Mouse (Mus musculus): ENCODE measurements around the gene Pirb.
"Not testable (repeated sequence)": the region's sequence is repeated elsewhere in the genome, so short reads cannot be mapped to it uniquely, and the experiment has no call there.

Gene Pirb

DNA sequence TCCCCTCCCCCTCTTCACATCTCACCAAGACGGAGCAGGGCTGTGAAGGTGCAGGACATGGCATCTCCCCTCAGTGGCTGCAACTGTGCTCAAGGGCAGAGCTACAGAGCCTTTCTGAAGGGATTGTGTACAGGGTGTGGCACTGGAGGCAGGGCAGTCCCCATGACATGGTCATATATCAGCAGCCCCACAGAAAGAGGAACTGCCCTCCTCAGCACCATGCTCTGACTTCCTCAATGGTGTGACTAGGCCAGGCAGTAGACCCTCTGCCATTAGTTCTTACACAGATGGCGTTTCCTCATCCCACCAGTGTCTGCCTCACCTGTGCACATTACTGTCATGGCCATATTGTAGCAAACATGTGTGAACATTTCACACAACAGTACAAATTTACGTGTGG is at the start of gene Pirb:
Gene Pirb (minus strand): TSS at position 124 of the 400 bp plus-strand sequence.
- DNase-seq (ENCODE audit: low spot score) = not testable (repeated sequence)

DNA sequence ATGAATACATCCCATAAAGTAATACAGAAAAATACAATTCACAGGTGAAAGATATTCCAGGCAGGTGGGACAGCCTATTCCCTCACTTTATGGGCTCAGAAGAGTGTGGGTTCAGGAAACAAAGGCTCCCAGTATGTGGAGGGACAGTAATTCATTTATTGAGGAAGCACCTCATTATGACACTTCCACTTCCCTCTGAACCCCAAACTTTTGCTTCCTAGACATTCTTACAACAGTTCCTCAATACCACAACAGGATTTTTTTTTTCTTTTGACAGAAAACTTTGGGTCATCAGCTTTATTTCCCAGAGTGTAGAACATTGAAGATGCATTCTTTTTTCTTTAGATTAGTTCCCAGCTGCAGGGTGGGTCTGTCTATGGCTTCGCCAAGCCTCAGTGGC is 12.5 kb upstream of the Pirb start:
- not testable (repeated sequence) for DNase-seq (ENCODE audit: low spot score)

DNA sequence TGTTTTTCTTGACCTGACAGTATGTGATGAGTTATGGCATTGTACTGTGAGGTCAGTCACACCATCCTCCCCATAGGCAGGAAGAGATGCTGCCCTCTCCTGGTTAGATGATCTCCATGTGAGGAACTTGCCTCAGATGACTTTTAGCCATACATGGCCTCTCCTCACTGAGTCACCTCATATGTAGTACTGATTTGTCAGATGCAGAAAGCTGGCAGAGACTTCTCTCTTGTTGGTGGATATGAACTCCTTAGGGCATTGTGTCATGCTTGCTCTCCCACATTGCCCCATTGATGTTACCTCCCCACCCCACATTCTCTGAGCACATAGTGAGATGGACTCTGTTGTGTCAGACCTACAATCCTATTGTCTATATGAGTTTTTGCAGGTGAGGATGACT is 5.3 kb upstream of the Pirb start:
- not testable (repeated sequence) for DNase-seq (ENCODE audit: low spot score)

DNA sequence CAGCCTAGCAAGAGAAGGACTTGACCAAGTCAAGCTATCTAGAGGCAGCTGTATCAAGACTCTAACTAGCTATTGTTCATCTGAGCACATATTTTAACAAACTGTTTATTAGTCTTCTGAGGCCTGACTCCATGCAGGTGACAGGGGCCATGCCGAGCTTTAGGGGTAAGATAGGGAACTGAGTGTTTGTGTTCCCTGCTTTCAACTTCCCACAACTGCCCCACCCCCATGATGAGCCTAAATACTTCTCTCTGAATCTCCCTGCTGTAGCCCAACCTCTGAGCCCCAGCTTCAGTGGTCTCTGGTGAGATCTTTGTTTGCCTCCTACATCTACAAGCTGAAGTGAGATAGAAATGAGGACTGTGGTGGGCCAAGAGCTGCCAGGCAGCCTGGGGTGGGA is 4.9 kb downstream of the Pirb start:
- no peak for DNase-seq (ENCODE audit: low spot score)

DNA sequence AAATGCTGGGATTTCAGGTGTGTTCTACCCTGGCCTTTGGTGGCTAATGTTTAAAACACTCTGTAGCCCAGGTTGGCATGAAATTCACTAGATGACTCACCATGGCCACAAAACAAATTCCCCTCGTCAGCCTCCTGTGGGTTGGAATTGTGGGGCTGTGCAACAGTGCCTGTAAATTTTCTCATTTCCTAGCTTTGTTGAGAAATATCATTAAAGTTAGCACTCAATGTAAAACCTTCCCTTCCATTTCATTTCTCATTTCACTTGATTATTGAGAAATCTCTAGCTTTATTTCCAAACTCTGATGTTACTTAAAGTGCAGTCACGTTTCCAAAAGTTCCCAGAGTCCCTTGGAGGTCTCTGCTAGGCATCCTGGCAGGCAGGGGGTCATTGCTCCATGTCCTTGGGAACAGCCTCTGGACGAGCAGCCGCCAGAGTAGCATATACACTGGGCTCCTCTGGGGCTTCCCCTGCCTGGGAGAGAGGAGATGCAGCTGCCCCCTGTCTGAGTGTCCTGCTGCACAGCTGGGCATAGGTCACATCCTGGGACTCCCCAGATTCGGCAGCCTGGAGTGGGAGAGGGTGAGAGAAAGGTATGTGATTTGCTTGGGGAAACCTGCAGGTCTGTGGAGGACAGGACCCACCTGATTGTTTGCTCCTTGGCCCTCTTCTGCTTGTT is 7.8 kb downstream of the Pirb start:
- no peak for DNase-seq (ENCODE audit: low spot score)

DNA sequence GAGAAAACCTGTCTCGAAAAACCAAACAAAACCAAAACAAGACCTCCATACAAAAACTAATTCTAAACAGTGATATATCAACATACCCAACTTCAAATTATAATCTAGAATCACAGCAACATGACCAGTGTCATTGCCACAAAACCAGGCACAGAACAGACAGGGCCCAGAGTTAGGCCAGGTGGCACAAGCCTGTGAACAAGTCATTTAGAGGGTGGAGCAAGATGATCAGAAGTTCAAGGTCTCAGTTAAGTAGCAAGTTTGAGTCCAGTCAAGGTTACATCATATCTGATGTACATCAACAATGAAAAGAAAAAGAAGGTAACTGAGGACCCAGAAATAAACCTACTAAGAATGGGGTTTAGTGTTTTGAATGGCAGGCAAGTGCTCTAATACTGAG is 11.2 kb downstream of the Pirb start:
- peak; percentile 17 for DNase-seq (ENCODE audit: low spot score)

DNA sequence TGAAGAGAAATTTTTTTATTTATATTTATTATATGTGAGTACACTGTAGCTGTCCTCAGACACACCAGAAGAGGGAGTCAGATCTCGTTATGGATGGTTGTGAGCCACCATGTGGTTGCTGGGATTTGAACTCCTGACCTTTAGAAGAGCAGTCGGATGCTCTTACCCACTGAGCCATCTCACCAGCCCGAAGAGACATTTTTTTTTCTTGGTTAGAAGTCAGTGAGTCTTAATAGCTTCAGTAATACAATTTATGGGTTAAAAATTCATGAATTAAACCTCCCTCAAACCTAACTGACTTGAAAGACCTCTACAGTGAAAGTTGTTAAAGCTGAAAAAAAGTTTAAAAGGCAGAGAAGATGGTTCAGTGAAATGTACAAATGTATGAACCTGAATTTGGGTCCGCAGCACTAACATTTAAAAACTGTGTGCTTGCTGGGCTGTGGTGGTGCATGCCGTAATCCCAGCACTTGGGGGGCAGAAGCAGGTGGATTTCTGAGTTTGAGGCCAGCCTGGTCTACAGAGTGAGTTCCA is 11.7 kb downstream of the Pirb start:
- not testable (repeated sequence) for DNase-seq (ENCODE audit: low spot score)

DNA sequence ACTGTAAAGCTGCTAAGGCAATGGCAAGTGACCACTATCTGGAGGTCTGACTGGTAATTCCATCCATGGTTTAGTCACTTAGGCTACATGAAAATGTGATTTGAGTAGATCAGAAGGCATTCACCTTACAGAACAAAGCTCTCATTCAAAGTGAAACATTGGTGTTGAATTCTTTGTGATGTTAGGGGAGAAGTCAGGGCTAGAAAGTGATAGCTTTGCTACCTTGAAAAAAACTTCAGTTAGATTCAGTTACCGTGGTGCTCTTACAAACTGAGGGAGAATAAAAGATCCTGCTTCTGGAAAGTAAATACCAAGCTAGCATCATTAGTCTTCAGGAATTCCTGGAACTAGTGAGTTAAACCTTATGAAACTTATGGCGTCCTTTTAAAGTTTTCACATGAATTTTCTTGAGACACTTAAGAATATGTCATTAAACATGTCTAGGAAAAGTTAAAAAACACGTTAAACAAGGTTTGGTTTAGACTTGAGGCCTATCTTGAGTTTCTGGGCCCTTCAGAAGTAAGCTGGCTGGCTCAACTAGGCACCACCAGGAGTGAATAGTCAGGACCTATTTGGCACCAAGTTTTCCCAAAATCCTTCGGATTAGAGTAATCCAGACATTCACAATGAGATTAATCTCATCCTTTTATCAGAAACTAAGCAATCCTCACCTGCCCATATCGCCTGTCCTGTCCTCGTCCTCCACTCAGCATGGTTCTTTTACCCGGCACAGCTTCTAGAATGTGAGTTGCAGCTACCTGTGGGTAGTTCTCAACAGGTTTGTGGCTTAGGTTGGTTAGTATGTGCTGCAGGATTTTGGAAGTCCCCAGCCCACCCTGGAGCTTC is 12.4 kb downstream of the Pirb start:
- DNase-seq (ENCODE audit: low spot score) = peak; percentile 39

DNA sequence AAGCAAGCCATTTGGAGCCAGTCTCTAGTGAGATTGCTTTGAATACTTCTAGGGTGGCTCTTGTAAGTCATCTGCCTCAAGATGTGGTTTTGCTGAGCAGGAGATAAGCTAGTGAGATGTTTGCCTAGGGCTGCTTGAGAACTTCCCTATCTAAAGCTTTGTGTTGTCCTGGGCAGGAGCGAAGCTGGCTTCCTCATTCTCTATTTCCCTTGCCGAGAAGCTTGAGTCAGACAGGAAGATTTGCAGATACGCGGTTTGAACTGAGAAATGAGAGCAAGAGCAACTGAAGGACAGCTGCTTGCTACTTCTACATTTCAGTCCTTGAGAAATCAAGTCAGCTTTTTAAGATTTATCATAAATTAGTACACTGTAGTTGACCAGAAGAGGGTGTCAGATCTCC is 13.2 kb downstream of the Pirb start:
- peak; percentile 29 for DNase-seq (ENCODE audit: low spot score)

DNA sequence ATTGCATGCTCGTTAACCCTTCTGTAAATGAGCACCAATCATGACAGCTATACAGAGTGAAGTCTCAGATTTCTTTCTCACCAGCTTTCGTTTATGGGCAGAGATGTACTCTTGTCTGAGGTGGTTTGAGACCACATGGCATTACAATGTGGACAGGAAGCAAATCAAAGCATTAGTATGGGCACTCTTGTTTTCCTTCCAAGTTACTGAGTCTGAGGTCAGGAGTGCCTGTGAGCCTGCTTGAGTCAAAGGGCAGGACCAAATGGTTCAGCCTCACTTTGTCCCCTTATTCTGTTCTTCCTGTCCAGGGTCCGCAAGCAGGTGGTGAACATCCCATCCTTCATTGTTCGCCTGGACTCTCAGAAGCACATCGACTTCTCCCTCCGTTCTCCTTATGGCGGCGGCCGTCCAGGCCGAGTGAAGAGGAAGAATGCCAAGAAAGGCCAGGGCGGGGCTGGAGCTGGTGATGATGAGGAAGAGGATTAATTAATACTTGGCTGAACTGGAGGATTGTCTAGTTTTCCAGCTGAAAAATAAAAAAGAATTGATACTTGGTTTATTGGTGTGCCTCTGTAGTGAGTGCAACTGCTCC is 13.8 kb downstream of the Pirb start:
- DNase-seq (ENCODE audit: low spot score) = peak; percentile 8

DNA sequence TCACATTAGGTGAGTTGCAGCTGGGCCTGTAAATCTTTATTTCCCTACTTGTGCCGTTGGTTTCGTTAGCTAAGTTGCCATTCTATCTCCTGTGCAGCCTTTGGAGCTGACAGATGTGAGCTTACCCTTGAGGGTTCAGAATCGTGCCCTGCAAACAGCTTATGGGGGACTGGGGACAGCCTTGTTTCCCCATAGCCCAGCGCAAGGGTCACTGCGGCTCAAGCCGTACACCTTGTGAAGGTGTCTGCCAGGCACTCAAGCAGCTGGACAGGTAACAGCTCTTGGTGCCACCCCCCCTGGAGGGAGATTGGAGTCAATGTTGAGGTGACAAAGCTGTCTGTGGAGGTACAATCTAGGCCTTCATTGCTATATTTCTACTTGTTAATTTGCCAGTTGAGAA is 14.3 kb downstream of the Pirb start:
- DNase-seq (ENCODE audit: low spot score) = peak; percentile 11

DNA sequence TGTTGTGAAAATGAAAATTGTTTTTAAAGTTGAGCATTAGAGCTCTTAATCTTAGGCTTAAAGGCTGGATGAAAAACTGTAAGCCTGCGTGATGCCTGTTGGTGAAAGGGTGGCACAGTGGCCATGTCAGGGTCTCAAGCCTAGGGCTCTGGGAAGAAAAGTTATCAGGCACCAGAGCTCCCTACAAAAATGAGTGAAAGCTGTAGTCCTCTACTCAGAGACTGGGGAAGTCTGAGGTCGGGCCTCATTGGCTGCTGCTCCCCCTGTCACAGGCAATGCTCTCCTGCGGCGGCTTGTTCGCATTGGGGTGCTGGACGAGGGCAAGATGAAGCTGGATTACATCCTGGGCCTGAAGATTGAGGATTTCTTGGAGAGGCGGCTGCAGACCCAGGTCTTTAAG is 14.7 kb downstream of the Pirb start:
- not testable (repeated sequence) for DNase-seq (ENCODE audit: low spot score)

DNA sequence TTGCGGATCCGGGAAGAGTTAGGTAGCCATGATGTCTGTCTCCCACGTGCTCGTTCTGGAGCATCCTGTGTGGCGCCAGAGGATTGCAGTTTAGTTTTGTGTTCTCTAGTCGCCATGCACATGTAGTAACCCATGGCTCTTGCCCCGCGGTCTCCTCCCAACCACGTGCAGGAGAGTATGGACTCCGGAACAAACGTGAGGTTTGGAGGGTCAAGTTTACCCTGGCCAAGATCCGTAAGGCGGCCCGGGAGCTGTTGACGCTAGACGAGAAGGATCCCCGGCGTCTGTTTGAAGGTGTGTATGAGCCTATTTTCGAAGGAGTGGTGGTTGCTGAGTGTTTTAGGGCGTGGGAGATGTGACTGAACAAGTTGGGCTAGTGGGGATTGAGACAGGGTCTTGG is 15.7 kb downstream of the Pirb start:
- DNase-seq (ENCODE audit: low spot score) = peak; percentile 17

DNA sequence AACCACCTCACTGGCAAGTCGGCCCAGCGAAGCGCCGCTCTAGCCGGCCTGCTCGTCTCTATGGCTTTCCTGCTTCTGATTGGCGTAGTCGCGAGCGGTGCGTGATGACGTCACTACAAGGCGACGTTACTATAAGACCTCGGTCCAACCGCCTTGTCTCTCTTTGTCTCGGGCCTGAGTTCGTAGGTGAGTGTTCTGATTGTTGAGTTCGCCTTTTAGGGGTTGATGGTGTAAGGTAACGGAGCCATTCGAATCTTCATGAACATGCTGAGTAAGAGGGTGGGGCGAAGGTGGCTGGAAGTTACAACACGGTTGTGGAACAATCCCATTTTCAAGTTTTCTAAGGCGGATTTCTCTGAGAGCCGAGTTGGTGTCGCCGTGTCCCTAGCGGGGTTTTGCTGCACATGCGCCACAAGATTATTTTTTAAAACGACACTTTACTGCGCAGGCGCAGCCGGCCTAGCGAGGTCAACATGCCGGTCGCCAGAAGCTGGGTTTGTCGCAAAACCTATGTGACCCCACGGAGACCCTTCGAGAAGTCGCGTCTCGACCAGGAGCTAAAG is 16.2 kb downstream of the Pirb start, which contains the start of gene Rps9:
Gene Rps9 (plus strand): TSS at position 115 of the 563 bp plus-strand sequence.
- DNase-seq (ENCODE audit: low spot score) = peak; percentile 99

DNA sequence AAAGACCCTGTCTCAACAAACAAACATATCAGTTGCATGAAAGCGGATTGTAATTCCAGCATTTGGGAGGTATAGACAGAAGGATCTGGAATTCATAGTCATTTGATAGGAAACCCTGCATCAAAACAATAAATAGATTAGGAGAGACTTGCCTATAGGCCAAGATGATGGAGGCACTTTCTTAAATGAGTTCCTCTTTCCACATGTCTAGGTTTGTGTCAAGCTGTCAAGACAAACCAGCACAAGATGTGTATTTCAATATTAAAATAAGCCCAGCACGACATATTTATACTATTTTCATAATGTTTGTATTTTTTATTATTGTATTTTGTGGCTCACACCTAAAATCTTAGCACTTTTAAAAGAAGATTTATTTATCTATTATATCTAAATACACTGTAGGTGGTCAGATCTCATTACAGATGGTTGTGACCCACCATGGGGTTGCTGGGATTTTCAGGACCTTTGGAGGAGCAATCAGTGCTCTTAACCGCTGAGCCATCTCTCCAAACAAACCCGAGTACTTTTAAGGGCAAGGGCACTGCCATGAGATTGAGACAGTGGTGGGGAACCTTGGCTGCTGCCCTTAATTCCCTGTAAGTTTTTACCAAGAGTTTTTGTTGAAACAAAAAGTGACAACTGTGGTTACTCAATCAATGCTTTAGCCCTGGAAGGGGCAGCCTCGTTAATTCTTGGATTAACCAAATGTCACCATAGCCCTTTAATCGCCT is 16.9 kb downstream of the Pirb start:
- no peak for DNase-seq (ENCODE audit: low spot score)

DNA sequence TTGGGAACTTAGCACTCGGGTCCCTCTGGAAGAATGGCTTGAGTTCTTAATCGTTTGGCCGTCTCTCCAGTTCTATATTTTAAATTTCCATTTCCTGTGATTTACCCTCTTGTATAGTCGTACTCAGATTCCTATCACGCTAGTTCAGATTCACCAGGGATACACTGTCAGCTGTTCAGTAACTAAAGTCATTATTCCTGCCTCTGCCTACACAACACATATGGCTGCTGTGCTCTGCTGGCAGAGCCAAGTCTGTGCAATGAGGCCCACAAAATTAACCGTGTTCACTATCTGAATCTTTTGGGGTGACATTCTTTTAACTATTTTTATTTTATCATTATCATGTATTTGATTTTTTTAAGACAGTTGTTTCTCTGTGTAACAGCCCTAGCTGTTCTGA is 21.7 kb downstream of the Pirb start:
- DNase-seq (ENCODE audit: low spot score) = no peak

DNA sequence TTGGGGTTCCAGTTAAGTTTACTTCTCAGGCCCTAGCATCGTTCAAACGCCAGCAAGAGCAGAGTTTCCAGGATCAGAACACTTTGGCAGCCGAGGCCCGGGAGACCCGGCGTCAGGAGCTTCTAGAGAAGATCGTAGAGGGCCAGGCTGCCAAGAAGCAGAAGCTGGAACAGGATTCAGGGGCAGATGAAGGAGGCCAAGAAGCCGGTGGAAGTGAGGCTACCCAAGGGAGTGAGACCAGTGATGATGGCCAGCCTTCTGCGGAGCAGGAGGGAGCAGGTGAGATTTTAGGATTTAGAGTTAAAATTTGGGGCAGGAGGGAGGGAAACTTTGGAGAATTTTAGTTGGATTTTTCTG is 25.3 kb downstream of the Pirb start:
- not testable (repeated sequence) for DNase-seq (ENCODE audit: low spot score)

DNA sequence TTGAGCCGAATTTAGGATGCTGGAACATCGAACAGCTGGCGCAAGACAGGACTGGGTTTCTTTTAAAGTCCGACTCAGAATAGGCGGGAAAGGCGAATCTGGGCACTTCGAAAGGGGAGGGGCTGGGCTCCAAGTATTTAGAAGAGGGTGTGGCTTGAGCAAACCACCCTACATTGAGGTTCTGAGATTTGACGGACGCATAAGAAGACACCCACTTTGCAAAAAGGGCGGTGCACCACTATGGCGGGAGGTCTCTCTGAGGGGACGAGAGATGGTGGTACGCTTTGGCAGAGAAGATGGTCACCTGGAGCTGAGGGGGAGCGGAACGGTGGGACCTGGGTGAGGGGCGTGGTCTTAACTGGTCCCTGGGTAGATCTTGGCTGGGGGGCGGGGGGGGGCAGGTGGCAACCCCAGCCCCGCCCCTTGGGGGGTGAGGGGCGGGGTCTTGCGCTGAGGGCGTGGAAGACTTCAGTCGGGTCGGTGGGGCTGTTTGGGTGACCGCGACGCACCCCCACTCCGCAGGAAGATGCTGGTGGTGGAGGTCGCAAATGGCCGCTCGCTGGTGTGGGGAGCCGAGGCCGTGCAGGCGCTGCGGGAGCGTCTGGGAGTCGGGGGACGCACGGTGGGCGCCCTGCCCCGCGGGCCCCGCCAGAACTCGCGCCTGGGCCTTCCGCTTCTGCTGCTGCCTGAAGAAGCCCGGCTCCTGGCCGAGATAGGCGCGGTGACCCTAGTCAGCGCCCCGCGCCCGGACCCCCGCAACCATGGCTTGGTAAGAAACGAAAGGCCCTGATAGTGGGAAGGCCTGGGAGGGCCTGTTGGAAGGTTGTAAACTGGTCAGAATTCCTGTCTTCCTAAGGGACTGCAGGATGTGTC is 25.9 kb downstream of the Pirb start:
- peak; percentile 91 for DNase-seq (ENCODE audit: low spot score)

DNA sequence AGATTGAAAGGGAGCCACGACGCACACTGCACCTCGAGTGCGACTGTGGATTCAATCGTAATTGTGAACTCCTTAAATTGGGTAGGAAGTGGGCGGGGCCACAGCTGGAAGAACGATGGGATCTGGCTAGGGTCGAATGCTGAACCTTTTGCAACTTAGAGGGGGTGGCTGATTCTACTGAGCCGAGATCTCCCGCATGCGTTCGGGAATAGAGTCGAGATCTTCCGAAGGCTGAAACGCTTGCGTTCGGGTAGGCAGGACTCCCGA is 26.4 kb downstream of the Pirb start:
- no peak for DNase-seq (ENCODE audit: low spot score)

DNA sequence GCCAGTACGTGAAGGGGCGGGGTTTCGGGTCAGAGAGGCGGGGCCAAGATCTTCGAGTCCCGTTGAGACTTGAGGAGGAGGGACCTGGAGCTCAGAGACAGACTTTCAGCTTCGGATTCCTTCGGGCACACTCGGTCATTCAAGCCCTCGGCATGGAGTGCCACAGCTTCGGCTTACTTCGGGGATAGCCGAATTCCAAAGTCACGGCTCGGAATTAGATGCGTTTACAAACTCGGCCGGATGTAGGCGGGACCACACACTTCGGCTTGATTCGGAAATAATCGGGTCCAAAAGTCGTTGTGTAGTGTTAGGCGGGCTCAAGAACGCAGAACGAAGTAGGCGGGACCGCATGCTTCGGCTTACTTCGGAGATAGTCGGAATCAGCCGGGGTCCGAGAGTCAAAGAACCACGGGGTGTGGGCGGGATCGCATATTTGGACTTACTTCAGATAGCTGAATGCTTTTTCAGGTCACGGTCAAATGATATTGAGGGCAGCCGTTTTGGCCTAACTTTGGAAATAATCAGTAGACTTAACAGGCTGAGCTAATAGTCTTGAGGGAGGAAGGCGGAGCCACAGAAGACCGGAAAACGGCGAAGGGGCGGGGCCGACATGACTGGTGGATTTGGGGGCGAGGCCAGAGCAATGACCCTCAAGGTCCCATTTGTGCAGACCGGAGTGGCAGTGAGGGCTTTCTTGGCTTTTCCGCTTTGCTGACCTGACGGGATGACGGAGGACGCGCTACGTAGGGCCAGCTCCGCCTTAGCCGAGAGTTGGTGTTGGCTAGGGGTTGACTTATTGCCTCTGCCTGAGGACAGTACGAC is 27.0 kb downstream of the Pirb start, which contains the start of gene Mboat7:
Gene Mboat7 (minus strand): TSS at position 537 of the 822 bp plus-strand sequence.
- DNase-seq (ENCODE audit: low spot score) = peak; percentile 97
